Mouse (Mus musculus) liver, embryonic 11.5 days (tissue): ENCODE measurements around the gene Cox11. TPM values are rescaled to one million over a fixed set of nuclear protein-coding genes. Genes with fewer than 3 reads are reported as not detected.

Experiments
- ATAC-seq: fragments of 200-750 bp; cut with Nextera tagmentation; replicated peaks from 2 replicates; pipeline ENCODE4 v1.8.0; 2017; ENCODE audit warnings: moderate number of reproducible peaks, mild to moderate bottlenecking, moderate TSS enrichment, moderate library complexity; ENCODE audit not compliant: low FRiP score
- DNase-seq: peaks from one replicate; pipeline ENCODE4 v3.0.0-alpha.2; 2017; ENCODE audit warnings: low spot score
- H3K27ac ChIP-seq: fragments of 300-500 bp; sonication (generic); 2 replicates; pipeline ENCODE4 v1.5.1; 2014; ENCODE audit warnings: mild to moderate bottlenecking, low read depth, low read length, control low read depth
- H3K27me3 ChIP-seq: fragments of 300-500 bp; sonication (generic); replicated peaks from 2 replicates; pipeline ENCODE4 v1.6.1; 2014; ENCODE audit warnings: low read length, mixed read lengths; ENCODE audit not compliant: control insufficient read depth, insufficient read depth
- H3K36me3 ChIP-seq: fragments of 300-500 bp; sonication (generic); 2 replicates; pipeline ENCODE4 v1.6.1; 2014; ENCODE audit warnings: mild to moderate bottlenecking, low read length, moderate library complexity, mixed read lengths; ENCODE audit not compliant: control insufficient read depth, insufficient read depth
- H3K4me1 ChIP-seq: fragments of 300-500 bp; sonication (generic); replicated peaks from 2 replicates; pipeline ENCODE4 v1.6.1; 2014; ENCODE audit warnings: low read length, mixed read lengths; ENCODE audit not compliant: control insufficient read depth, insufficient read depth
- H3K4me2 ChIP-seq: fragments of 300-500 bp; sonication (generic); 2 replicates; pipeline ENCODE4 v1.6.1; 2014; ENCODE audit warnings: mild to moderate bottlenecking, control low read depth, moderate library complexity
- H3K4me3 ChIP-seq: fragments of 300-500 bp; sonication (generic); 2 replicates; pipeline ENCODE4 v1.5.1; 2014; ENCODE audit warnings: low read depth, low read length, control low read depth
- H3K9ac ChIP-seq: fragments of 300-500 bp; sonication (generic); 2 replicates; pipeline ENCODE4 v1.6.1; 2014; ENCODE audit warnings: low read depth, low read length, control low read depth
- H3K9me3 ChIP-seq: fragments of 300-500 bp; sonication (generic); 2 replicates; pipeline ENCODE4 v1.6.1; 2016; ENCODE audit warnings: low read length, inconsistent platforms, mixed read lengths; ENCODE audit not compliant: control insufficient read depth
- WGBS: fragments of 180-500 bp; shearing (Covaris S2); extraction: QIAGEN DNeasy Blood & Tissue Kit; methylation state at CpG from one replicate; pipeline ENCODE4 v1.1.7; 2014; 5-methylcytosine and 5-hydroxymethylcytosine counted together
- polyA plus RNA-seq: library from polyadenylated mRNA; unstranded; fragments of >200 nt; fragmentation: Nextera tagmentation; extraction: Ambion mirVana; gene quantifications from 2 replicates; pipeline ENCODE4 v1.2.1, GENCODE M21; 2014

Cox11 gene
- polyA plus RNA-seq, 1 experiment from 2014 or later = 28.8 TPM

GRCm38 (mm10) chr11:90686287-90687025 is 48.5 kb downstream of the Cox11 start:
- Histone ChIP-seq H3K36me3 (no peaks in the 10 kb centered on the region; the same call in 1 of the 2 replicates), H3K4me1 (peaks cover 18% of the 10 kb centered on the region), H3K9me3 (no peaks in the 10 kb centered on the region), H3K9ac (peak overlapping the region; percentile 76), H3K4me3 (peak overlapping the region; percentile 73), H3K27ac (peak overlapping the region; percentile 35), H3K4me2 (peak overlapping the region; percentile 70), H3K27me3 (no peaks in the 10 kb centered on the region)
- ATAC-seq (peak; percentile 62), DNase-seq (no peak)
- WGBS = 69% methylated on average over 13 of the region's 13 CpGs

- peaks cover 18% of the 10 kb centered on the region for H3K4me1 ChIP-seq
Measured at GRCm38 (mm10) chr11:90687040-90687439, 49.1 kb downstream of the Cox11 start.

GRCm38 (mm10) chr11:90687460-90688416 is 49.8 kb downstream of the Cox11 start, which contains the start of gene Tom1l1:
TSS of gene Tom1l1 (minus strand) at chr11:90688366.
- no peaks in the 10 kb centered on the region for H3K27me3 ChIP-seq
- H3K9me3 ChIP-seq = no peaks in the 10 kb centered on the region
- peak within 1 kb of the TSS; percentile 35 for H3K27ac ChIP-seq
- no peaks in the 10 kb centered on the region for H3K36me3 ChIP-seq
- ATAC-seq (peak; percentile 94), DNase-seq (peak; percentile 79)
- H3K4me2 ChIP-seq = peak within 1 kb of the TSS; percentile 70
- peak within 1 kb of the TSS; percentile 73 for H3K4me3 ChIP-seq
- H3K9ac ChIP-seq = peak within 1 kb of the TSS; percentile 76
- H3K4me1 ChIP-seq = peaks cover 18% of the 10 kb centered on the region
- WGBS = 6% methylated on average over 47 of the region's 47 CpGs

More at GRCm38 (mm10) chr11:90687040-90687439, 49.1 kb downstream of the Cox11 start:
- peak overlapping the region; percentile 70 for H3K4me2 ChIP-seq
- H3K4me3 ChIP-seq = peak overlapping the region; percentile 73
- ATAC-seq (peak; percentile 66), DNase-seq (peak; percentile 34)
- peak overlapping the region; percentile 76 for H3K9ac ChIP-seq
- H3K27ac ChIP-seq = peak overlapping the region; percentile 35
- no peaks in the 10 kb centered on the region; the same call in 1 of the 2 replicates for H3K36me3 ChIP-seq
- 0% methylated on average over 17 of the region's 17 CpGs for WGBS
- H3K9me3 ChIP-seq = no peaks in the 10 kb centered on the region
- H3K27me3 ChIP-seq = no peaks in the 10 kb centered on the region

- H3K9me3 ChIP-seq = no peaks in the 10 kb centered on the region
- no peak for ATAC-seq
Measured at GRCm38 (mm10) chr11:90690361-90690760, 52.4 kb downstream of the Cox11 start.

GRCm38 (mm10) chr11:90694206-90694605 is 56.2 kb downstream of the Cox11 start:
- no peaks in the 10 kb centered on the region for H3K36me3 ChIP-seq
- H3K4me1 ChIP-seq = peaks cover 5% of the 10 kb centered on the region; the same call in 1 of the 2 replicates
- ATAC-seq (no peak), DNase-seq (no peak)
- no peaks in the 10 kb centered on the region for H3K27me3 ChIP-seq
- H3K27ac ChIP-seq = no peak overlapping the region
- WGBS = 60% methylated on average over 4 of the region's 4 CpGs
- no peak overlapping the region for H3K9ac ChIP-seq
- H3K4me2 ChIP-seq = no peak overlapping the region
- no peak overlapping the region for H3K4me3 ChIP-seq
- H3K9me3 ChIP-seq = no peaks in the 10 kb centered on the region

More at GRCm38 (mm10) chr11:90690361-90690760, 52.4 kb downstream of the Cox11 start:
- Histone ChIP-seq H3K4me2 (no peak overlapping the region), H3K27me3 (no peaks in the 10 kb centered on the region), H3K9ac (no peak overlapping the region), H3K27ac (no peak overlapping the region), H3K36me3 (no peaks in the 10 kb centered on the region), H3K4me1 (peaks cover 16% of the 10 kb centered on the region), H3K4me3 (no peak overlapping the region)
- no peak for DNase-seq
- 61% methylated on average over 6 of the region's 6 CpGs for WGBS

Other genes with a start within 250 kb of the Cox11 start
- 6.6 and 6.9 TPM in 2 replicates for gene Hlf, start 247.3 kb upstream of the Cox11 start, polyA plus RNA-seq
- 16.6 and 17.9 TPM in 2 replicates for gene Stxbp4, start 89 bp upstream of the Cox11 start, polyA plus RNA-seq
- 60.7 and 66.0 TPM in 2 replicates for gene Tom1l1, start 50.2 kb downstream of the Cox11 start, polyA plus RNA-seq